Mouse (Mus musculus) myocyte (in vitro differentiated cells): ENCODE data around the gene C1qtnf12. TPM values are rescaled to one million over a fixed set of nuclear protein-coding genes. Genes with fewer than 3 reads are reported as not detected.

Source experiments
- H3K27me3 ChIP-seq: one replicate; pipeline ENCODE4 v1.6.1; 2011; ENCODE audit not compliant: control insufficient read depth, insufficient read depth, insufficient read length
- H3K36me3 ChIP-seq: one replicate; pipeline ENCODE4 v1.6.1; 2011; ENCODE audit not compliant: control insufficient read depth, insufficient read depth
- H3K4me2 ChIP-seq: one replicate; pipeline ENCODE4 v1.6.1; 2011; ENCODE audit warnings: low read depth, control low read depth
- H3K4me3 ChIP-seq: one replicate; pipeline ENCODE4 v1.5.1; 2011; ENCODE audit warnings: mild to moderate bottlenecking, control low read depth, moderate library complexity
- H3K79me2 ChIP-seq: one replicate; pipeline ENCODE4 v1.6.1; 2011; ENCODE audit not compliant: control insufficient read depth, insufficient read depth
- H3ac ChIP-seq: one replicate; pipeline ENCODE4 v1.6.1; 2011; ENCODE audit not compliant: control insufficient read depth, insufficient read length
- CEBPB ChIP-seq: IDR thresholded peaks from 2 replicates; pipeline ENCODE4 v1.6.1; 2011; ENCODE audit warnings: mild to moderate bottlenecking, moderate library complexity; ENCODE audit not compliant: poor library complexity, insufficient read depth, severe bottlenecking
- E2F4 ChIP-seq: IDR thresholded peaks from one replicate; pipeline ENCODE4 v1.6.1; 2011; ENCODE audit warnings: mild to moderate bottlenecking, control low read depth, moderate library complexity; ENCODE audit not compliant: insufficient read depth
- MAX ChIP-seq: IDR thresholded peaks from one replicate; pipeline ENCODE4 v1.6.1; 2011; ENCODE audit warnings: low read depth, mild to moderate bottlenecking, control low read depth
- MYOD1 ChIP-seq, 3 experiments: IDR thresholded peaks; one replicate each; pipeline ENCODE4 v1.6.1; 2011; ENCODE audit warnings: control low read depth in 2 of 3, low read depth in 2 of 3, mild to moderate bottlenecking in 2 of 3, moderate library complexity in 1 of 3; ENCODE audit not compliant: insufficient read length in 2 of 3, control insufficient read depth in 1 of 3
- MYOG ChIP-seq, 3 experiments: IDR thresholded peaks; one replicate each; pipeline ENCODE4 v1.6.1; 2011; ENCODE audit warnings: control low read depth in 2 of 3, low read depth in 2 of 3, mild to moderate bottlenecking in 2 of 3; ENCODE audit not compliant: insufficient read length in 2 of 3, control insufficient read depth in 1 of 3, insufficient read depth in 1 of 3
- POLR2A ChIP-seq: IDR thresholded peaks from one replicate; pipeline ENCODE4 v1.6.1; 2011; ENCODE audit warnings: low read depth, mild to moderate bottlenecking, control low read depth, moderate library complexity; ENCODE audit not compliant: insufficient read length
- POLR2AphosphoS2 ChIP-seq: IDR thresholded peaks from one replicate; pipeline ENCODE4 v1.6.1; 2011; ENCODE audit warnings: low read depth, control low read depth; ENCODE audit not compliant: insufficient read length
- REST ChIP-seq: IDR thresholded peaks from one replicate; pipeline ENCODE4 v1.6.1; 2011; ENCODE audit warnings: mild to moderate bottlenecking, control low read depth, moderate library complexity; ENCODE audit not compliant: insufficient read depth, insufficient read length
- SRF ChIP-seq: IDR thresholded peaks from one replicate; pipeline ENCODE4 v1.6.1; 2011; ENCODE audit warnings: low read depth; ENCODE audit not compliant: control insufficient read depth, insufficient read length
- TCF12 ChIP-seq: IDR thresholded peaks from one replicate; pipeline ENCODE4 v1.6.1; 2011; ENCODE audit warnings: mild to moderate bottlenecking, control low read depth; ENCODE audit not compliant: poor library complexity, insufficient read depth, severe bottlenecking
- TCF3 ChIP-seq: IDR thresholded peaks from one replicate; pipeline ENCODE4 v1.6.1; 2011; ENCODE audit warnings: low read depth, control low read depth; ENCODE audit not compliant: insufficient read length
- USF1 ChIP-seq: IDR thresholded peaks from one replicate; pipeline ENCODE4 v1.6.1; 2011; ENCODE audit warnings: low read depth, mild to moderate bottlenecking, control low read depth, moderate library complexity
- polyA plus RNA-seq: library from polyadenylated mRNA; unstranded; fragments of >200 nt; fragmentation: generic; extraction: Trizol; gene quantifications from one replicate; pipeline ENCODE4 v1.2.1, GENCODE M21; 2012; ENCODE audit warnings: missing spikeins

Gene C1qtnf12
- polyA plus RNA-seq, 1 experiment, result 2.1 TPM

- TF ChIP-seq POLR2AphosphoS2 (no peak), MYOG (IDR thresholded peaks at IDR 0.05; ENCODE audit: control insufficient read depth in 1 of 3, insufficient read depth in 1 of 3, insufficient read length in 2 of 3, low read depth in 2 of 3) (no peak), CEBPB (no peak), MYOD1 (IDR thresholded peaks at IDR 0.05; ENCODE audit: control insufficient read depth in 1 of 3, insufficient read length in 2 of 3, low read depth in 2 of 3) (no peak), MAX (no peak), USF1 (no peak), POLR2A (no peak), TCF3 (no peak)
- H3K4me2 ChIP-seq, result no peak overlapping the region
- H3K4me3 ChIP-seq, result no peak overlapping the region
- no peaks in the 10 kb centered on the region for H3K27me3 ChIP-seq
- H3K36me3 ChIP-seq, result peaks cover 3% of the 10 kb centered on the region
- no peaks in the 10 kb centered on the region for H3K79me2 ChIP-seq
- no peak overlapping the region for H3ac ChIP-seq
These were observed 7.0 kb downstream of the C1qtnf12 start for GRCm38 (mm10) chr4:155969043-155969653.

DNA sequence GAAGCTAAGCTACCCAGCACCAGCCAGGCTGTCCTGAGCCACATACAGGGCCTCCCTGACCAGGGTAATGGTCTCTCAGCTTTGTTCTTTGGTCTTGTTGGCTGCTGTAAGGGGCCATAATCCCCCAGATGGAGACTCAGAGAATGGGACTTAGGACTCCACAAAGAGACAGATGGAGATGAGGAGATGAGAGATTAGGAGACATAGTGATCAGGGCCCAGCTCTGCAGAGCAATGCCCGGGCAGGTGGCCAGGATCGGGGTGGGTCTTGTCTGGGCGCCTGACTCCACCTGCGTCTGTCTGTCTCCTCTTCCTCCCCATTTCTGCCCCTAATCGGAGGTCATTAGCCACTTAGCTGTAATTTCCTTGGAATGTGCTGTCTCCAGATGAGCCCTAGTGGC is 8.2 kb downstream of the C1qtnf12 start:
- TF ChIP-seq USF1 (no peak), MYOD1 (IDR thresholded peaks at IDR 0.05; ENCODE audit: control insufficient read depth in 1 of 3, insufficient read length in 2 of 3, low read depth in 2 of 3) (peak in 1 of 3 experiments; percentile 28)
- no peak overlapping the region for H3K4me2 ChIP-seq
- no peaks in the 10 kb centered on the region for H3K79me2 ChIP-seq
- H3K4me3 ChIP-seq, result no peak overlapping the region
- peaks cover under 1% of the 10 kb centered on the region for H3K36me3 ChIP-seq
- no peaks in the 10 kb centered on the region for H3K27me3 ChIP-seq
- H3ac ChIP-seq, result no peak overlapping the region

- no peak for TF ChIP-seq POLR2A
- no peak overlapping the region for H3K4me2 ChIP-seq
- H3K36me3 ChIP-seq, result no peaks in the 10 kb centered on the region
- no peak overlapping the region for H3ac ChIP-seq
- no peaks in the 10 kb centered on the region for H3K79me2 ChIP-seq
- no peaks in the 10 kb centered on the region for H3K27me3 ChIP-seq
- H3K4me3 ChIP-seq, result no peak overlapping the region
These were observed 10.5 kb downstream of the C1qtnf12 start for GRCm38 (mm10) chr4:155972651-155973050.

DNA sequence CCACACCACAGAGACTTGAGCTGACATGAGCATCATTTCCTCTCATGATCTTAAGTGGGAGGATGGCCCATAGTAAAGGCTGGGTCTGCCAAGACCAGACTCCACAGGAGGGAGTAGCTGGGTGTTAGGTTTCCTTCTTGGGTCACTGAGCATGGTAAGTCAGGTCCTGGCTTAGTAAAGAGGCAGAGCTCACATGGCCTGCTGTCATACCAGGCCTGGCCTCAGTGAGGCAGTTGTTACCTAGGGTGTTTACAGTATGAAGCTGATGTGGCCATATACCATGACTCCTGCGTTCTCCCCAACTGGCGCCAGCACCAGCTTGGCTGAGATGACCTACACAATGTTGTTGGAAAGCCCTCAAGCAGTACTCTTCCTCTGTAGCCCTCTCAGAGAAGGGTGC is 11.1 kb downstream of the C1qtnf12 start:
- no peak for TF ChIP-seq POLR2AphosphoS2
- TF ChIP-seq MYOG (IDR thresholded peaks at IDR 0.05; ENCODE audit: control insufficient read depth in 1 of 3, insufficient read depth in 1 of 3, insufficient read length in 2 of 3, low read depth in 2 of 3), result no peak
- no peak for TF ChIP-seq TCF12
- TF ChIP-seq POLR2A, result no peak
- no peak for TF ChIP-seq TCF3
- TF ChIP-seq MYOD1 (IDR thresholded peaks at IDR 0.05; ENCODE audit: control insufficient read depth in 1 of 3, insufficient read length in 2 of 3, low read depth in 2 of 3), result no peak
- no peak for TF ChIP-seq E2F4
- no peak for TF ChIP-seq USF1
- TF ChIP-seq MAX, result no peak
- TF ChIP-seq CEBPB, result no peak
- TF ChIP-seq SRF, result no peak
- no peak overlapping the region for H3ac ChIP-seq
- no peaks in the 10 kb centered on the region for H3K79me2 ChIP-seq
- no peak overlapping the region for H3K4me2 ChIP-seq
- H3K27me3 ChIP-seq, result no peaks in the 10 kb centered on the region
- no peak overlapping the region for H3K4me3 ChIP-seq
- no peaks in the 10 kb centered on the region for H3K36me3 ChIP-seq

GRCm38 (mm10) chr4:155981436-155982082 is 19.4 kb downstream of the C1qtnf12 start:
- no peak for TF ChIP-seq SRF
- TF ChIP-seq CEBPB, result no peak
- TF ChIP-seq TCF12, result no peak
- TF ChIP-seq MAX, result no peak
- TF ChIP-seq POLR2A, result no peak
- TF ChIP-seq MYOG (IDR thresholded peaks at IDR 0.05; ENCODE audit: control insufficient read depth in 1 of 3, insufficient read depth in 1 of 3, insufficient read length in 2 of 3, low read depth in 2 of 3), result no peak
- TF ChIP-seq MYOD1 (IDR thresholded peaks at IDR 0.05; ENCODE audit: control insufficient read depth in 1 of 3, insufficient read length in 2 of 3, low read depth in 2 of 3), result no peak
- no peak for TF ChIP-seq USF1
- no peak for TF ChIP-seq TCF3
- no peak for TF ChIP-seq REST
- no peak for TF ChIP-seq POLR2AphosphoS2
- no peak for TF ChIP-seq E2F4
- Histone ChIP-seq H3K27me3 (no peaks in the 10 kb centered on the region), H3K36me3 (no peaks in the 10 kb centered on the region), H3K4me3 (no peak overlapping the region), H3K4me2 (no peak overlapping the region), H3ac (no peak overlapping the region), H3K79me2 (no peaks in the 10 kb centered on the region)
